Mouse (Mus musculus) retina, postnatal 7 days (tissue): ENCODE data around the gene Sema6d.
"Not testable (repeated sequence)": the region's sequence is repeated elsewhere in the genome, so short reads cannot be mapped to it uniquely, and the experiment has no call there.

Source experiments
- DNase-seq: peaks from one replicate; pipeline ENCODE4 v3.0.0-alpha.2; 2012; ENCODE audit warnings: low read depth, low spot score

Gene Sema6d

DNA sequence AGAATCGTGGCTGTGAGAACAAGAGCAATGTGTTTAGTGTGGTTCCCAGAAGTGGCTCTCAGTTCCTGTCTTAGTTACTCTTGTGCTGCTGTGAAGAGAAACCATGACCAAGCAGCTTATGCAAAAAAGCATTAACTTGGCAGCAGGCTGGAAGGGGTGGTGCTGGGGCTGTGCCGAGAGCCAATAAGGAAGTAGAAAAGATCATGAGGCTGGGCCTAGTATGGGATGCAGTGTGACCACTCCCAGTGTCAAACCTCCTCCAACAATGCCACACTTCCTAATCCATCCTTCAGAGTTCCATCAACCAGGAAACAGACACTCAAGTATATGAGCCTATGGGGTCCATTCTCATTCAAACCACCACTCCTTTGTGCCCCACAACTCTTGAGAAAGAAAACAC, 199.6 kb downstream of the Sema6d start:
- DNase-seq = no peak

DNA sequence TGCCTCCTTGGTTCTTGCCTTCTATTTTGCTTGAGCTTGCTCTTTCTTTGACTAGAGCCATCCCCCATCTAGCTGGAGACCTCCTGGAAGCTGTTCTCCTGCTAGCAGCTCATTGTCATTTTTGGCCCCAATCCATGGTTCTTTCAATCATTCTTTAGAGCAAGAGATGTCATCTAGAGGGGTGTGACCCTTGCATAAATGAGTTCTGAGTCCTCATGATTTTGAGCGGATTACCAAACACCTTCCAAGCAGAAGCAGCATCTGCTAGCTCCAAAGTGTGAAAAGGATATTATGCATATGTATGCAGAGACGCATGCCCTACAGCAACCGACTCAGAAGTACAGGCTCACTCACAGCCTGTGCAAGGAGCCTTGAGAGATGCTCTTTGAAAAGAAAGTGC, 201.4 kb downstream of the Sema6d start:
- DNase-seq = no peak

DNA sequence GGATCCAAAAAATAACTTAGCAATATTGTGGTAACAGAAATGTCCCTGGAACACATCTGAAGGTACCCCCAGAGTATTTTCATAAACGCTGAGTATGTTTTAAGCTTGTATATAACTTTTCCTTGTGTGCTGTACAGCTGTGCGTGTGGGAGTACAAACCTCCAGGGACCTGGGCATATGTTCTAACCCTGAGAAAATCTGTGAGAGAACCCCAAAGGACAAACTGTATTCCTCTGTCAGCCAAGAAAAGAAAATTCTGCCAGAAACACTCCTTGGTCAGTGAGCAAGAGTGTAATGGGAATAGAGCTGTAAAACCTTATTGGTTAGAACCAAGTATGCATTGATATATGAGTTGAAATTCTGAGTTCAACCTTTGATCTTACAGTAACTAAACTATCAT, 203.8 kb downstream of the Sema6d start:
- no peak for DNase-seq

DNA sequence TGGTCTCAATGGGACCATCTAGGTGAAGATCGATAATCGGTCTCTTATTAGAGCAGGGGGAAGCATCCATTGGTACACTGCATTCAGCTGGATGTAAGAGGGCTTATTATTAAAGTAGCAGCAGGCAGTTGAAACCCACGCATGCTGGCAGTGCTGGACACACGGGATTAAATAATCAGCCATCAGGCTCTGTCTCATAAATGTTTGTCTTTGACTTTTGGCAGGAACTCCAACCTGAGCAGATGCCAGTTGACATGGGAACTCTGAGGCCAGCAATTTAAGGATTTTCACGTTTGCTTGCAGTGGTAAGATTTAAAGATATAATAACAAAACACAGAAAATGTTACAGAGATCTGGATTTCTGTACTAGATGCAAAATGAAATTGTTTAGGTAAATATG, 208.6 kb downstream of the Sema6d start:
- DNase-seq = no peak

DNA sequence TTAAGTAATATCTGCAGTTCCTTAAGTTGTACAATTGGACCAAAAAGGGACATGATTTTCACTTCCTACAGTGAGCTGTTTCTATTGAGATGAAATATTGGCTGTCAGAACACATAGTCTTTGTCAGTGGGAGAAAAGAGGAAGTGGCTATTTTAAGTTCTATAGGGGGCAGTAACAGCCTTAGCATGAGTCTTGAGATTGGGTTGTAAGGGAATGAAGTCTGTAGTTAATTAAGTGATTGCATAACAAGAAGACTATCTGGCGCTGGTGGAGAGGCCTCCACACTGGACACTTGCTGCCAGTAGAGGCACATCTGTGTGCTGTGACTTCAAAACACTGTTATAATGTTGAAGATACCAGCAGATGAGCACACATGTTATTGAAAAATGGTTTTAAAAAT, 209.1 kb downstream of the Sema6d start:
- no peak for DNase-seq

DNA sequence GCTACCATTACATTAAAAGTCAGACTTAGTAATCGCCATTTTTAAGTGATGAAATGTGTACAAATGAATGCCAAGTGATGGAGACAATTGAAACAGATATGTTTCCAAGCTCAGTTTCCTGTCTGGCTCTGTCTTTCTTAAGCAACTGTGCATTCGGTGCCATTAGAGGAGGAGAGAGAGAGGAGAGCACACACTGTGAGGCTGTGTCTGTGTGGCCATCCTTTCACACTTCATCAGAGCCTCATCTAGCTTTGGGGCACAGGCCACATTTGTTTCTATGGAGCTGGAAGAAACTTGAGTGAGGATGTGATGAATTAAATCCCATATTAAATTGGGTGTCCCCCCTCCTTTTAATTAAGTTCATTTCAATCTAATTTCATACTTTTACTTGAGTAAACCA, 218.8 kb downstream of the Sema6d start:
- DNase-seq = no peak

DNA sequence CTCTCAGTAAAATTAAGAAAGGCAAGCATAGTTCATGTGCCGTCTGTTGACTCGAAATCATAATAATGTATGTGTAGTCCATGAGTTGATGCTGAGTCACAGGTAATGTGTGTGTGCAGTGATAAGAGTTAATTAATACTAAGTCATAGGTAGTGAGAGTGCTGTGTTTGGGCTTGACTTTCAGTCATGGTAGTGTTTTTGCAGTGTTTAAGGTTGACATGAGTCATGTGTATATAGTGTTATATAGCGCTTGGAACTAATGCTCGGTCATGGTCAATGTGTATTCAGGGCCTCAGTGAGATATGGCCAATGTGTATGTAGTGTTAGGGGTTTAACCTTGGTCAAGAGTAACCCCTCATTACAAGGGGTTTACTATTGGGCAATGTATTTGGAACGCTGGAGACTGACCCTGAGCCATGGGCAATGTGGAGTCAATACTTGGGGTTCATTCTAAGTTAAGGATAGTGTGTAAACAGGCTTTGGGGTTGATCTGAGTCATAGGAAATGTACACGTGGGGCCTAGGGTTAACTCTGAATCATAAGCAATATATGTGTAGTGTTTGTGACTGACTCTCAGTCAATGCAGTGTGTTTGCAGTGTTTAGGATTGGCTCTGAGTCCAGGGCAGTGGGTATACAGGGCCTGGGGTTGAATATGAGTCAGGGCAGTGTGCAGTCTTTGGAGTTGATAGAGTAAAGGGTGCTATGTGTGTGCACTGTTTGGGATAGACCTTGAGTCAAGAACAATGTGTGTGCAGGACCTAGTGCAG, 219.8 kb downstream of the Sema6d start:
- DNase-seq = no peak

DNA sequence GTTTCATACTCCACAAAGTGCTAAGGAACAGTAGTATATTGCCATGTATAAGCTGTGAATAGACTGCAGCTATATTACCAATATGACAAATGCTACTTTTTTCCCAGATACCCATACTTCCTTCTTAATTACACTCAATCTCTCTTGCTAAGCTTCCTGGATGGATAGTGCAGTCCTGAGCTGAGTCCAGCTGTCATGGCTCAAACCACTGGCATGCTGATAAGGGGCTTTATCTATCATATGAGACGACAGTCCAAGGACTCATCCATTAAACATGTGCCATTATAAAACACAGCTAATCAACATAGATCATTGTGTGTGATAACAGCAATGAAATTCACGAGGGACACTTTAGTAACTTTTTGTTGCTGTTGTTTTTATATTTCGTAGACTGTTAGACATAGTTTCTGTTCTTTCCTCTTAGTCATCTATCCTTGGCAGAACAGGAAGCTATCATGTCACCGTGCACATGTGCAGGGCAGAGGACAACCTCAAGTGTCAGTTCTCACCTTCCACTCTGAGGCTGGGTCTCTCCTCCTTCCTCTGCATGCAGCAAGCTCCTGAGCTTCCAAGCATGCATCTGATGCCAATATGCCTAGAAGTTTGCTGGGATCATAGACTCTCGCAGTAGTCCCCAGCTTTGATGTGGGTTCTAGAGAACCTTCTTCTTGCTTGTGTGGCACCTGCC, 232.9 kb downstream of the Sema6d start:
- DNase-seq = no peak

DNA sequence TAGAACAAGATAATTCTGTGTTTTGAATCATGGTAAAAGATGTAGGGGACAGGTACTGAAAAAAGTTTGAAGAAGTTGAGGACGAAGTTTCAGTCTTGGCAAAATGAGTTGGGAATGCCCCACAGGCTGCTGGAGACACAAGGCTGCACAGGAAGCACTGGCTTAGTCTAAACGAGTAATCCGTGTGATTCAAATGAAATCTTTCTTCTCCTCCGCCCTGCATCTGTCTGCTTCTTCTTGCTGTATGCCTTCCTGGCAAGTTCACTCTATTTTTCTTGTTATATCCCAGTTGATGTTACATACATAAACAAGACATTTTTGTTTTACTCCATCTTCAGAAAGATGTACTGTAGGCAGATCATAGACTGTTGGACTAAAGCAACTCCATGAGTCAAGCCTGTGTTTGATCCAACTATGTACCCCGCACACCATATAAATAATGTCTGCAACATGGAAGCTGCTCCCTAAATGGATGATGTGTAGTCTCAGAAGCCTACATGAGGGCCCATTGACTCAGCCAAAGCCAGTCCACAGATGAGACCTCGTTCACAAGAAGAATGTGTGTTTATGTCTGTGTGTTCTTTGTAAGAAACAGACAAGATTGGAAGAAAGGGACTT, 234.4 kb downstream of the Sema6d start:
- DNase-seq = no peak

DNA sequence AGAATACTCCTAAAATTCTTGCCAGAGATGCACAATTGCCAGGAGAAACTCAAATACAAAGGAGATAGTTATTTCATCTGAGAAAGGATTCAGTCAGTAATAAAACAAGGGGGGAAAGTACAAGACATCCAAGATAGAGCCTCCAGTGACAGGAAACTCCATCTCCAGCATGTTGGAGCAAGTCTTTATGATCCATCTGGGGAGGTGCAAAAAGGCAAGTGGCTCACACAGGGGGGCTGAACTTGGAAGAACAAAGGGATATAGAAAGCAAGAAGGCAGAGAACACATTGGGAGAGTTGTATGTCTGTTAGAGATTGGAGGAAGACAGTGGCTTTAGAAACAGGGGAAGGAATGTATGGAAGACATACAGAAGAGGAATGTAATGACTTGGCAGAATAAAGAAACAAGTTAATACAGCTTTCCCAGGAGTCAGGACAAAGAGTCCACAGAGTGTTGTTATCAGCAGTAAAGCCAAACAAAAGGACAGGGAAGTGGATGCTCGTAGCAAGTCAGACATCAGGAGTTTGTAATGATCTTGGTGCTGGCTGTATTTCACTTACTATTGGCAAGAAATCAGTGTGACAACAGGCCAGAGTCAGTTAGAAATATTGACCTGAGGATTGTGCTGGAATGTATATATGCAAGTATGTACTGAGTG, 239.8 kb downstream of the Sema6d start:
- DNase-seq = no peak

DNA sequence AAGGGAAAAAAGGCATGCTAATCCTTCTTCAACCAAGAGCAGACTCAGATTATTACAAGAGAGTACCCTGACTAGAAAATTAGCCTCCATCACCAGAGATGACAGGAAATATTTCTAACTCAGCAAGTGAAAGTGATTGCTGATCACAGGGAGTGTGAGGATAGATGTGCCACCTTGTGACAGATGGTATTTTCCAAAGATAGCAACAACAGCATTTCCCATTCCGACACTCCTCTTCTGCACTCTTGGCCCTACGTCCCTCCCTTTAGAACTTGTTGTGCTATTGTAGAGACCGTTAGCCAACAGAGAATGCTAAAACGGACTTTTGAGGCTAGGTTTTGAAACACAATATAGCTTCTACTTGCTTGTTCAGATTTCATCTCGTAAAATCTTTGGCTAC, 243.1 kb downstream of the Sema6d start:
- no peak for DNase-seq

DNA sequence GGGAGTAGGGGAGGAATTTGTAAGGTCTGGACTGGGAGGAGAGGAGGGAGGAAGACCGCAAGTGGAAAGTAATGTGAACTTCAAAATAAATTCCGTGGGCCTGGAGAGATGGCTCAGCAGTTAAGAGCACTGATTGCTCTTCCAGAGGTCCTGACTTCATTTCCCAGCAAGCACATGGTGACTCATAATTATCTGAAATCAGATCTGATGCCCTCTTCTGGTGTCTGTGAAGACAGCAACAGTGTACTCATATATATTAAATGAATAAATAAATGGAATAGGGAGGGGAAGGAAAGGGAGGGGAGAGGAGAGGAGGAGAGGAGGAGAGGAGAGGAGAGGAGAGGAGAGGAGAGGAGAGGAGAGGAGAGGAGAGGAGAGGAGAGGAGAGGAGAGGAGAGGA, 244.9 kb downstream of the Sema6d start:
- DNase-seq = not testable (repeated sequence)

DNA sequence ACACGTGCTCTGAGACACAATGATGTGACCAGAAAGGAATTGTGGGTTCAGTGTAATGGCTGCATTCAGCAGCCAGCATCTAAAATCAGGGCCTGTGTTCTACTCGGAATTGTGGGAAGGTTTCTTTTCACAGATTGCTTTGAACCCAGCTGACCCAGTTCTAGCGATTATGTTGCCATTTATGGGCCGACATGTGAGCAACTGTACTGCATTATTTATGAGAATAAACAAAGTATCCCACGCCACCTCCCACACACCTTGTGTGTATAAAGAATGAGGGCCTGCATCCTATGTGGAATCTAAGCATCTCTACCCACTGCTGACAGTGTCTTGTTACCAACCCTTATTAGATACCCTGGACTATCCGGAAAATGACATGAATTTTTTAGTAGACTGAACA, 248.5 kb downstream of the Sema6d start:
- no peak for DNase-seq

DNA sequence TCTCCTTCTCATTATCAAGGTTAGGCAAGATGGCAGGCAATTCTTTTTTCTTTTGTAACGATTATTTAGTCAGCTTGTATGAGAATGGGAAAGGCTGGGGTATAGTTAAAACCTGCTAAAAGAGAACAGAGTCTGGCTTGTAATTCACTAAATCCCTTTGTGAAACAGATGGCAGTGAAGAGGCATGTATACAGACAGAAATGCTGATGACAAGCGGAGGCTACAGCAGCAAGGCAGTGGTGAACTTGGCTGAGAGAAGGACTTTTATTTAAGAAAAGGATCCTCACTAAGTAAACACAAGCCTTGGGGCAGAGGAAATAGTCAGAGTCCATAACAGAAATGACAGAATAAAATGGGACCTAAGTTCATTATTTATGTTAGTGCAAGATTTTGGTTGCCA, 264.4 kb downstream of the Sema6d start:
- DNase-seq = no peak

DNA sequence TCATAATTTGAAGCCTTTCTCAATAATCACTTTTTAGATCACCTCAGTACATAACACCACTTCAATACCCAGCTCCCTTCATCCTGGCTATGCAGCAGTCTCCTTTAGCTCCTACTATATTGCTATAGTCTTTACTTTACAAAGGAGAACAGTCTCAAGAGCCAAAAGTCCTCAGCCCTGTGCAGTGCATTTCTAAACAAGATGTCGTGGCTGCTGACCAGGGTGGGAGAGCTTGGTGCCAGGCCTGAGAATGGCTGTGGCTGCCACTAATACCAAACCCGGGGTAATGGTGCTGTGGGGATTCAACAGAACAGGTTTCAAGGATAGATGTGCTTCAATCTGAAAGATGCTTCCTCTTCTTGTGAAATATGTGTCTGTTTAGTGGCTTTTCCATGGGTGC, 264.9 kb downstream of the Sema6d start:
- DNase-seq = no peak

DNA sequence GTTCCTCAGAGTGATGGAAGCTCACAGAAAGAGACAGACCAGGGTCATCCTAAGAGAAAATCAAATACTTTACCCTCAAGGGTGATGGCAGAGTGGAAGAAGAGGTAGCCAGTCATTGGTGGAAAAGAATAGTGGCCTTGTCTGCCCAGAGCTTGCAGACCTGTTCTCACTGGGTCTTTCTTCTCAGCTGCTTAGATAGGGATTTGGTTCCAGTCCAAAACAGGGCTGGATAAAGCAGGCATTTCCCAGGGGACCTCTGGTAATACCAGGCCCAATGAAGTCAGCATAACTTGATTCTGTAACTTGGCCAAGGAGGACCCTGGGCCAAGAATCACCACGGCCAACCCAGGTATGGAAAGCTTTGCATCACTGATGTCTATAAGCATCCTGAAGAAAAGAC, 279.5 kb downstream of the Sema6d start:
- DNase-seq = no peak

DNA sequence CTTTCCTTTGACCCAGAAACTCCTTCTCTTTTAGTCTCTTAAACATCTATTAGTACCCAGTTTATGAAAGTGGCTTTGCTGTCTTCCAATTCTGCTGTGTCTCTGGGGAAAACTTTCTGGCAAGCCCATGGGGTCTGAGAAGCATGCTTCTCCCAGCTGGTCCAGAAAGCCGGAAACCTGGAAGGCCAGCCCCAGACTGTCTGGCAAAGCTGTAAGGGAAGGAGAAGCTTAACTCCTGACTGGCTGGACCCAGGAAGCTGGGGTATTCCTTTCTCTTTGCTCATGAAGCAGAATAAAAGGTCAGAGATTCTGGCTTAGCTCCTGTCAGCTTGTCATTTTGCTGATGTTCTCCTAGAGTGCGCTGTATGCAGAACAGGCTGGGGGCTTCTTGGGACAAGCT, 280.2 kb downstream of the Sema6d start:
- no peak for DNase-seq

DNA sequence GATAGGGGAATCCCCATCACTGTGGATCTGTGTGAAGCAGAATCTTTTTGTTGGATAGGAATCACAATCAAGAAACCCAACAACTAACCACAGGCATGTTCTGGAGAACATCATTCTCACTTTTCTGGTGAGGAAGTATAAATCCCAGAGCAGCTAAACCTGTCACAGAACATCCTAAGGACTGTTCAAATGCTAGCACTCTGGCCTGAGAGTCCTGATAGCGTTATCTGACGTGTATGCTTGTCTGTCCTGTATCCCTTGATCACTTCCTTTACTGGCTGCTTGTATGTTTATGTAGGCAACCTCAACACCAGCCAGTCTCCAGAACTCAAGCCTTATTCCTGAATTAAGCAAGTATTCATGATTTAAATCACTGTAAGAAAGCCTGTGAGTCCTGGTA, 281.6 kb downstream of the Sema6d start:
- no peak for DNase-seq

DNA sequence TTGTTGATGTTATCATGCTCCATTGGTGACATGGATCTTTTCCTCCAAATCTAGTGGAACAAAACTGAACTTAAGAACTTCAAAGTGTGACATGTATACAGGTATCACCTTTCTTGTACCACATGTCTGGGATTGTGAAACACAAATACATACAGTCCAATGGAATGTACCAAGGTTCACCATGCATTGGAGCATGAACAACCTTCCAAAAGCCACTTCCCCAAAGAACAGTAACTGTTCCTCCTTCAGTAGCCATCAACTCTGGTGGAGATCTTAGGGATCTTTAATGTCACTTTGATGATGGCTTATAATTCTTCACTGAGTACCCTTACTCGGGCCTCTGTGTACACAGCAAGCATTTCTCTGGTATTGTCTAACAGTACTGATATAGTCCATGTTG, 295.3 kb downstream of the Sema6d start:
- DNase-seq = no peak

DNA sequence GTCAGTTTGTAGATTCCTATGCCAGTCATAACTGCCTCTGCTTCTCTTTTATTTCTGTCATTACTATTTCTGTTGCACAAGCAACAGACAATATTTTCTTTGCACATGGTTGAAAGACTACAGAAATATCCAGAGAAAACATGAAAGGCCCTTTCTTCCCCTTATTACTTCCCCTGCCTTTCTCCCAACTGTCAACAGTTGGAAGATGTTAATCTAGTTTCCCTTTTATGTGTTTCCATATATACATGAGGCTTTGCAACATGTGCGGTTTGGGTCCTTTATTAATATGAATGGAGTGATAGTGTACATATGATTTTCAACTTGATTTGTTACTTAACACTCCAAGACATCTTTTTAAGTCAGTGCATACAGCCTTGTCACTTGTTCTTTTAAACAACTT, 296.0 kb downstream of the Sema6d start:
- no peak for DNase-seq

DNA sequence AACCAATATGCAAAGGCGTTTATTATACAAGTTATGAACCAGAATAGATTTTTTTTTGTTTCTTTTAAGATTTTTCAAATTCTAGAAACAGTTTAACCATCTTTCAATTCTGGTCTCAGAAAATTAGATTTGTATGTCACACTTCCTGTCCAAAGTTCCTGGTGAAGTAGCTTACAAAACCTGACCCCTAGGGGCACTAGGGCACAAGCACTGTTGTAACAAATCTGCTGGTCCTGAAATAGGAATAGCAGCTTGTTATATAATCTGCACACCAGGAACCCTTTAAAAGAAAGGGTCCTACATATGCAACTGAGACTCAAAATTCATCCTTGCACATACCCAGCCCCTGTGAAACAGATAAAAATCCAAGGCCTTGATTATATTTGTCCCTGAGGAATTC, 298.5 kb downstream of the Sema6d start:
- DNase-seq = no peak

DNA sequence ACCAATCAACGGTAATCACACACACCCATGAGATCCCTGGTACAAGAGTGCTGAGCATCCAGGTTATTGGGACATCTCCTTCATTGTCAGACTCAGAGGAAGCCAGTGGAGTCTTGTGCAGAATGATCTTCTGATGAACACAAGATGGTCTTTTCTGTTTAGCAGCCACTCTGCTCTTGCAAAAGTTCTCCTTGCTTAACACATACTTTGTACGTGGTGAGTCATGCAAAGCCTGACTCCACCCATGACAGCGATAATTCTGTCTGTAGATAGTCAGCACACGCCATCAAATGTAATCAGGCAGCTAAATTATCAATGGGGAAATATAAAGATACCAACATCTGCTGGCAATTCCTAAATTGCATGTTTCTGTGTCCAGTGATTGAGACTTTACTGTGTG, 307.0 kb downstream of the Sema6d start:
- no peak for DNase-seq

DNA sequence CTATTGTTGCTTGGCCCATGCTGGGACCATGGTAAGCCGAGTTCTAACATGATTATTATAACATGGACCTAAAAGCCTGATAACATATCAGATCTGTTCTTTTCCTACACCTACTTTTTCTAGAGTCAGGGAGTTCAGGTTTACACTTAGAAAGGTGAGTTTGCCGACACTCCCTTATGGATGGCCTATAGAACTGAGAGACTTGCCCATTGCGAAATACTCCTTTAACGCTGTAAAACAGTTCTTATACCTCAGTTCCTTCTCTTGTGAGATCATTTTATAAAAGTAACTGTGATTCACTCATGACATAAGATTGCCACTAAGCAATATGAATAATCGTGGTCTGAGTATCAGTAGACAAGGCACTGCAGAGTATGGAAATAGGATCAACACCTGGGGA, 307.5 kb downstream of the Sema6d start:
- no peak for DNase-seq
